15 mouse cellular contexts compared by ENCODE assay signal in genomic region chr6:113816690-113817089, GRCm38 (mm10).
"Had no signal": no experiment of that assay in that cellular context is flagged by ENCODE, and none has a peak within 500 bp of the region (broad histone marks: within the 10 kb centered on the region; RNA-seq: fewer than 3 reads in every experiment).

No protein-coding gene starts in this region.

- H3K4me1 ChIP-seq: neural tube, embryonic 15.5 days; stomach, embryonic 15.5 days had no signal

- H3K4me3 ChIP-seq: neural tube, embryonic 15.5 days; stomach, embryonic 15.5 days had no signal

- DNase-seq: retina, postnatal 1 day; right cerebral cortex, adult 18-20 months; right cerebral cortex, postnatal 14 days; right cerebral cortex, postnatal 25 days; right cerebral cortex, postnatal 4 days; spleen, adult 18-20 months; thymus, adult 18-20 months; thymus, adult 2 months; thymus, postnatal 14 days; thymus, postnatal 25 days; thymus, postnatal 36 days; thymus, postnatal 4 days had no signal

- H3K9ac ChIP-seq: neural tube, embryonic 15.5 days; stomach, embryonic 15.5 days had no signal

- H3K27ac ChIP-seq: neural tube, embryonic 15.5 days; stomach, embryonic 15.5 days; stomach, postnatal 0 days had no signal

- H3K36me3 ChIP-seq: stomach, embryonic 15.5 days had no signal

- H3K27me3 ChIP-seq: neural tube, embryonic 15.5 days; stomach, embryonic 15.5 days had no signal

- H3K9me3 ChIP-seq: neural tube, embryonic 15.5 days; stomach, embryonic 15.5 days had no signal

- H3K4me2 ChIP-seq: neural tube, embryonic 15.5 days; stomach, embryonic 15.5 days had no signal
